Mouse (Mus musculus): ENCODE data around the gene Cyp2f2. TPM values are rescaled to one million over a fixed set of nuclear protein-coding genes. Genes with fewer than 3 reads are reported as not detected.

Gene Cyp2f2
- polyA plus RNA-seq, 1 experiment = 0.10 TPM

GRCm38 (mm10) chr7:27180837-27181695 is 61.4 kb downstream of the Cyp2f2 start, which contains the start of the genes Gm21983 and Mia:
Gm21983 (minus strand) TSS chr7:27181086.
Mia (minus strand) TSS chr7:27181157.
- H3K27ac ChIP-seq (ENCODE audit: insufficient read depth, low read length) = no peak within 1 kb of the TSS
- no peaks in the 10 kb centered on the region for H3K27me3 ChIP-seq (ENCODE audit: control insufficient read depth, insufficient read depth, low read length)
- H3K4me3 ChIP-seq (replicated peaks; ENCODE audit: insufficient read depth, low read depth, low read length) = no peak within 1 kb of the TSS
- TF ChIP-seq POLR2A (IDR thresholded peaks at IDR 0.05; ENCODE audit: borderline replicate concordance, insufficient read depth, low read length) = no peak
- no peak for TF ChIP-seq CTCF (IDR thresholded peaks at IDR 0.05; ENCODE audit: borderline replicate concordance, insufficient read depth, low read depth, low read length)
- WGBS = 31% methylated on average over 14 of the region's 14 CpGs
- H3K4me1 ChIP-seq (ENCODE audit: control insufficient read depth, insufficient read depth, low read length) = no peaks in the 10 kb centered on the region
- no peak for DNase-seq

GRCm38 (mm10) chr7:27182498-27182897 is 62.8 kb downstream of the Cyp2f2 start:
- no peak overlapping the region for H3K4me3 ChIP-seq (replicated peaks; ENCODE audit: insufficient read depth, low read depth, low read length)
- H3K4me1 ChIP-seq (ENCODE audit: control insufficient read depth, insufficient read depth, low read length) = no peaks in the 10 kb centered on the region
- H3K27ac ChIP-seq (ENCODE audit: insufficient read depth, low read length) = no peak overlapping the region
- no peak for DNase-seq
- H3K27me3 ChIP-seq (ENCODE audit: control insufficient read depth, insufficient read depth, low read length) = no peaks in the 10 kb centered on the region
- TF ChIP-seq CTCF (IDR thresholded peaks at IDR 0.05; ENCODE audit: borderline replicate concordance, insufficient read depth, low read depth, low read length) (no peak), POLR2A (IDR thresholded peaks at IDR 0.05; ENCODE audit: borderline replicate concordance, insufficient read depth, low read length) (no peak)
- 7% methylated on average over 1 of the region's 1 CpGs for WGBS

Other genes with a start within 250 kb of the Cyp2f2 start
- gene Cyp2a22, start 180.5 kb upstream of the Cyp2f2 start, polyA plus RNA-seq (2012; rRNA removed) = not detected in 2 replicates
- not detected in 2 replicates for gene Cyp2a12, start 90.8 kb upstream of the Cyp2f2 start, polyA plus RNA-seq (2012; rRNA removed)
- not detected in 2 replicates for gene Cyp2t4, start 33.8 kb downstream of the Cyp2f2 start, polyA plus RNA-seq (2012; rRNA removed)
- 115 and 120 TPM in 2 replicates for gene Egln2, start 46.9 kb downstream of the Cyp2f2 start, polyA plus RNA-seq (2012; rRNA removed)
- gene Rab4b, start 59.0 kb downstream of the Cyp2f2 start, polyA plus RNA-seq (2012; rRNA removed) = 175 and 176 TPM in 2 replicates
- not detected in 2 replicates for gene Gm21983, start 61.2 kb downstream of the Cyp2f2 start, polyA plus RNA-seq (2012; rRNA removed)
- gene Mia, start 61.2 kb downstream of the Cyp2f2 start, polyA plus RNA-seq (2012; rRNA removed) = 11.2 and 16.9 TPM in 2 replicates
- gene BC024978, start 75.9 kb downstream of the Cyp2f2 start, polyA plus RNA-seq (2012; rRNA removed) = 17.9 and 18.8 TPM in 2 replicates
- gene Snrpa, start 76.4 kb downstream of the Cyp2f2 start, polyA plus RNA-seq (2012; rRNA removed) = 158 and 173 TPM in 2 replicates
- gene Itpkc, start 108.8 kb downstream of the Cyp2f2 start, polyA plus RNA-seq (2012; rRNA removed) = 12.4 and 13.2 TPM in 2 replicates
- gene Coq8b, start 113.1 kb downstream of the Cyp2f2 start, polyA plus RNA-seq (2012; rRNA removed) = 20.8 and 23.9 TPM in 2 replicates
- gene Numbl, start 138.5 kb downstream of the Cyp2f2 start, polyA plus RNA-seq (2012; rRNA removed) = 56.7 and 64.1 TPM in 2 replicates
- gene Ltbp4, start 217.8 kb downstream of the Cyp2f2 start, polyA plus RNA-seq (2012; rRNA removed) = 26.9 and 28.2 TPM in 2 replicates
- gene Shkbp1, start 236.1 kb downstream of the Cyp2f2 start, polyA plus RNA-seq (2012; rRNA removed) = 41.6 and 43.7 TPM in 2 replicates
- gene Gm20479, start 237.5 kb downstream of the Cyp2f2 start, polyA plus RNA-seq (2012; rRNA removed) = 0.38 TPM in 1 of 2 replicates, not detected in the other